Mouse (Mus musculus) frontal cortex, postnatal 10 days (tissue): ENCODE data around the gene Eif6.

Experiments
- DNase-seq, 2 experiments: peaks; one replicate each; pipeline ENCODE4 v3.0.0; 2022; ENCODE audit warnings: low spot score in 2 of 2, mixed read lengths in 1 of 2

The Eif6 gene

DNA sequence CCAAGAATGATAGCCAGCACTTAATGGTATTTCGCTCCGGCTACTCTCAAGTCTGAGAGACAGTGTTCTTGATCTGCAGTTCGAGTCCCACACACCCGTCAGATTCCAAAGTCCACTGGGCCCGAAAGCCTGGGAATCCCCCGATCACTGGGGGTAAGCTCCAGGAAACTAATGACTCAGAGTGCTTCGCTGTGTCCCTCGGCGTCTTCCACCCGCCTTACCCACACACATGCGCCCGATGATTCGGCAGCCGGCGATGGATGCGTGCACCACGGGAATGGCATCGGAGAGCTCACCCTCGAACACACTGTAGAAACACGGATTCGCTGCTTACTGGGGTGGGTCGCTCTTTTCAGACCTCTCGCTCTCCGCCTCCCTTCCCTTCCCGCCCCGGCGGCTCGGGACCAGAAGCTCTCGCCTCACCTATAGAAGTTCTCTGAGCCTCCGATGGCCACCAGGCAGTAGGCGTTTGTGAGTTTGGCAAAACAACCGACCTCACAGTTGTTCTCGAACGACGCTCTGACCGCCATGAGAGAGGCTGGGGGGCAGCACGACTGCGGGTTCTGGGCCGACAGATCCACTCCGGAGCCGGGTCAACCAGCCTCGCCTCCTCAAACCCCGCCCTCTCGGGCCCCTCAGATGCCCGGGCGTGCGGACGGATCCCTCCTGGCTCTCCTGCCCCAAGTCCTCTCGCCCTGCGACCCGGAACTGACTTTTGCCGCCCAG, 658 bp downstream of the Eif6 start:
- DNase-seq = no peak

DNA sequence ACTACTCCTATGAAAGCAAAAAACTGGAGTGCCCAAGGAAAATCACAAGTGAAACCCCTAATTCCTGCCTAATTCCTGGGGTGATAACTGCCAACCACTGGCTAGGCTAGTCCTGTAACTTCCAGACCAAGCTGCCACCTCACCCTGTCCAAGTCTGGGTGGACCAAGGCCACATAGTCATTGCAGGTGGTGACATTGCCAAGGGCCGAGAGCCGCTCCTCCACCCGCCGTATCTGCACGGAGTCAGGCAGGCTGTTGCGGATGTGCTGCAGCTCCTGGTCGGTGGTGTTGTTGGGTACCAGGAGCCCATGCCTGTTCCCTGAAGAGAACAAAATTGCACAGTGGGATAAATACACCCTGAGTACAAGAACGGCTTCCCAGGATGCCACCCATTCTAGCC, 3.0 kb downstream of the Eif6 start:
- no peak for DNase-seq

GRCm38 (mm10) chr2:155820779-155821178, 5.9 kb downstream of the Eif6 start:
- DNase-seq = no peak

DNA sequence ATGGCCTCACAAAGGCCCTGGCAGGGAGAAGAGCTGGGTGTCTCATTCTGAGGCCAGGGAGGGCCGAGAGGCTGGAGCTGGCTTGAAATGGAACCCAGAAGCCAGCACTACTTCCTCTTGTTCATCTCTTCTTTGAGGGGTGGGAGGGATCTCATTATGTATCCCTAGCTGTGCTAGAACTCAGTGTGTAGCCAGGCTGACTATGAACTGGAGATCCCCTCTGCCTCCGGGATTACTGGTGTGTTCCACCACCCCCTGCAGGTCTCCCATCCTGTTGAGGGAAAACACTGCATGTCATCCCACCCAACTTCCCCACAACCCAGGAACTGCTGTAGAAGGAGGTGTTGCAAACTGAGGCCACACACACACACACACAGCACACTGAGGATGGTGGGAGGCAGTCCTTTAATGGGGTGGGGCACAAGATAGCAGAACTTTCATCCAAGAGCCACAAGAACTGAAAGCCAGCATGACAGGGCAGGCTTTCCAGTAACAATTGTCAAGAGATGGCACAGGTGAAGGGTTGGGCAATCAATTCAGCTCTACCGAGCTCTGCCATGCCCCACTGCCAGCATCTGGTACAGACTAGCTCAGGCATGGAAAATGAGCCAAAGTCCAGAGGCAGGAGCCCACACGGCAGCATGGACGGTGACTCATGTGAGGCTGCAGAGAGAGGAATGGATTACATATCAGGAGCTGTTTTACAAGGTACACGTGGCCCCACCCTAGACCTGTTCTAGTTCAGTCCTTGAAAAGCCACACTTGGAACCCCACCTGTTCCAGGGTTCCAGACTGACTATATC, 7.1 kb downstream of the Eif6 start:
- DNase-seq = no peak

DNA sequence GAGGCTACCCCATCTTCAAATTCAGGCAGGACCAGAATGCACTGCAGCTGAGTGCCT, 7.5 kb downstream of the Eif6 start, which contains the start of gene BC029722:
TSS of gene BC029722 (minus strand) at position 35 of the 57 bp plus-strand sequence.
- DNase-seq = no peak

DNA sequence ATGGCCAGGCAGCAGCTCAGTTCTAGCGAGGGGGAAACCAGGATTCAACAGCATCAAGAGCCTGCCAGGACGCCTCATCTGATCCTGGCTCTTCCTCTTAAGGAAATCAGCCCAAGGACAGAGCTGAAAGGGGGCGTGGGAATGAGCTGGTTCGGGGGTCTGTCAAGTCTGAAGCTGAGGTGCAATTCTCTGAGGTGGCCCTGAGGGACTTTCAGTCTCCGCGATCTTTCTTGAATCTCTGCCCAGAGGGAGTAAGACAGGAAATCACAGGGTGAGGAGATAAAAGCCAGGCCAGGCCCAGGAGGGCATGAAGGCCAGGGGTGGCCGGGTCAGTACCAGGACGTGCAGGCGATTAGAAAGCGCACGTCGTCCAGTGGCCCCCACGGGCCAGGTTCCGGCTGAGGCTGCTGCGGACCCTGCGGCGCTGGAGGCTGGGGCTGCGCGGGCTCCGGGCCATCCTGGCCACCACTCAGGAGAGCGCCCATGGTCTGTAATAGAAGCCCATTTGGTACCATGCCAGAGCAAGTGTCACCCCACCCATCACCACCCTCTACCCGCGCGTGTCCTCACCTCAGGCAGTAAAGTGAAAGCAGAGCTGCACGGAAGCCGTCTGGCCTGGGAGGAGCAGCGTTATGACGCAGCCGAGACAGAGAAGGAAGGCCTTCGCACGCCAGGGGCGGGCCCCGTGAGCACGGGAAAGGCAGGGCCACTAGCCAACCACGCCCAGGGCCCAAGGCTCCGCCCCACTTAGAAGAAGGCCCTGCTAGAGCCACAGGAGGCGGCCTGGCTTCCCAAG, 7.9 kb downstream of the Eif6 start:
- peak; percentile 91 to 92 for DNase-seq

DNA sequence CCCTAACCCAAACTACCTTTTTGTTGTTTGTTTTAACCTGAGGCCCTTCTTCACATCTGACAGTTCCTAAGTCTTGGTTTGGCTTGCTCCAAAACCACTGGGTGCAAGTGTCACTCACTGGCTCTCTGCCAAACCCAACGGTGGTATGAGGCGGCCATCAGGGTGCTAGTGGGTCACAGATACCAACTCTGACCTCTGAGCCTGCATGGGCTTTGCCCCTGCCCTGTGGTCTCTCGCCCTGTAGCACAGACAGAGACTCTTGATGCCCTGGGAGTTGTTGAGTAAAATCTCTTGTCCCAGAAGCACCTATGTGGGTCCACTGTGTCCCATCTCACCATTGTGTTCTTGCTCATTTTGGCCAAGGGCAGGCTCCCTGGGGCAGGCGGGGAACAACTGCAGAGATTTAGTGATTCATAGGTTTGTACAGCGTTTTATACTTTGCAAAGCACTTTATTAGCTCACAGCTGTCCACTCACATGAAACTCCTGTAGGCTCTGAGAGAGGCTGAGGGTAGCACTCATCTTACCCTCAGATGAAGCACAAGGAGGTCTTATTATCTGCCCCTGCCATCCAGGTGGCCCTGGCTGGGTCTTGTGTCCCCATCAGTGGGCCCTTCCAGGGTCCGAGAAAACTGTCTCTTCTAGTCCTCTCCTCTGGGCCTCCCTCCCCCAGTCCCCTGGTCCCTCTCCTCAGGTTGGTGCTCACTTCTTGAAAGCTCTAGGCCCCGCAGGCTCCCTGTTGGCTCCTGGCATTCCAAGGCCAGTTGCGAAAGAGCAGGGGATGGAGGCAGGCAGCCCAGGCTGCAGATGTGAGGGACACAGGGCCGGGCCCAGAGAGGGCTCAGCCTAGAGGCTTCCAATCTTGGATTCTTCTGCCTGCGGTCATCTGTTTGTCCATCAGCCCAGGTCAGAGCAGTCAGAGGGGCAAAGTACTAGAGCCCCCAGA, 9.2 kb downstream of the Eif6 start:
- no peak for DNase-seq

GRCm38 (mm10) chr2:155816179-155816578, 10.5 kb downstream of the Eif6 start:
- no peak for DNase-seq

- DNase-seq = no peak
Observed at GRCm38 (mm10) chr2:155814829-155815228, 11.9 kb downstream of the Eif6 start.

DNA sequence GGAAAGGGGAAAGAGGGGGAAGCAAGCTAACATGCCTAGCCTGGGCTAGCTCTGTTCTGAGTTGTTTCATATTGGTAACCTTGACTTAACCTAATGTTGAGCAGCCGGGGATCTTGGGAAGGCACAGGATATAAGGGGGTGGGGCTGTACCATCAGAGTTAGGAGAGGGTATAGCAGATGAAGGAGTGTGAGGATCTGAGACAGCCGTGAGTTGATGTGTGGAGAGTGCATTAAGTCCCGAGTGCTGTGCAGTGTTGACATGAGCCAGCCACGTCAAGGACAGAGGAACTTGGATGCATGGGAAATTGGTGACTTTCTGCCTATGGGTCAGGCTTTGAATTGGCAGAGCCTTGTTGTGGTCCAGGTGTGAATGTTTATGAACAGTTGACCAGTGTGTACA, 14.1 kb downstream of the Eif6 start:
- DNase-seq = no peak

- DNase-seq = peak; percentile 63 to 66
Observed at GRCm38 (mm10) chr2:155811821-155812396, 14.8 kb downstream of the Eif6 start.

- no peak for DNase-seq
Observed at GRCm38 (mm10) chr2:155809620-155810019, 17.1 kb downstream of the Eif6 start.

- no peak for DNase-seq
Observed at GRCm38 (mm10) chr2:155807408-155807807, 19.3 kb downstream of the Eif6 start.

DNA sequence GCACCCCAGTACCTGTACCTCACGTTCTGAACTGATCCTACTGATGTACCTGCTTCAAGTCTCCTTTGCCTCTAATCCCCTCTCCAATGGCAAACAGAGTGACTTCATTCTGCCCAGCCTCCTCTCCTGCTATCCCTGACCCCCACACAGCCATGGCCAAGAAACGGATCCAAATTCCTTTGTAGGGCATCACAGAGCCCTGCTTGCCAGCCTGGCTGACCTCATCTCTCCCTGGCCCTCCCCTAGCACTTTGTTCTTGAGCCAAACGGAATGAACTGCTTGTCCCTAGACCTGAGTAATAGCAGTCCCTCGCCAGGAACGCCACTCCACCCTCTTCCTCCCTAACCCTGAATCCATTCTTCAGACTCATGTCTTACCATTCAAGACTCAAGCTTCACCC, 20.2 kb downstream of the Eif6 start:
- DNase-seq = no peak

DNA sequence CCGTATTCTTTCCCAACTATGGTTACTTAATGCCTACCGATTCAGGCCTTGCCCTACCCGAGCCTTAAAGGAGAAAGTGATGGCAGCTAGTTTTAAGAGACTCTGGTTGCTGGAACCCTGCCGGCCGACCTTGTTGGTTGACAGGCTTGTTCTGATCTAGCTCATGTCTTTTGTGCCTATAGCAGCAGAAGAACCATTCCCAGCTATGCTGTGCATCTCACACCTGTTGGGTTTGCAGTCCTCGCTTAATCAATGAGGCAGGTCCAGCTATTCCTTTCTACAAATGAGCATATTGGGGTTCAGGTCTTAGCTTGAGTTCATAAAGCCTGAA, 20.8 kb downstream of the Eif6 start:
- no peak for DNase-seq

DNA sequence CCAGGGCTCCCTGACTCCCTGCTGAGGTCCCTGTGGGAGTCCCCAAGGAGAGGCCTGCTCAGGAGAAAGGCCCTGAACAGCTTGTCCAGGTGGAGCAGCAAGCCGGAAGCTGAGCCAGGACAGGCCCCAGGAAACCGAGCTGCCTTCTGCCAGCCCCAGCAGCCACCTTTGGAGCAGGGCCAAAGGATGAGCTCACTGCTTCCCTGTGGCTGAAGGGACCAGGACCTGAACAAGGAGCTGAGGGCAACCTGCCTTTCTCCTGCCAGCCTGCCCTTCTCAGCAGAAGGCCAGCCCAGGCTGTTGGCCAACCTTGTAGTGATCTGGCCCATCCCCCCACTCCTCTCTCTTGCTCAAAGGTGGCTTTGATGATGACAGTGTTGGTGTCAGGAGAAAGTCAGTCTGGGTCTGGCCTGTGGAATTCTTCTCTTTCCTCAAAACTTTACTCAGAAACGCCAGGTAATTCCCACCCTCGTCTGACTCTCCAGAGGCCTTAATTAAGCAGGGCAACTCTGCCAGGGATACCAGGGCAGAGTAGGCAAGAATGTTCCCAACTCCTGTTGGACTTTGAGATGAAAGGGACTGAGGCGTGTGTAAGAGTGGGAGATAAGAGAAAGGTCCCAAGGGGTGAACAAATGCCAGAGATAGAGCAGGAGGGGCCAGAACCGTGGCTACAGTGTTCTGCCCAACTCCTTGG, 21.3 kb downstream of the Eif6 start:
- peak in 1 of 2 experiments; percentile 6 for DNase-seq

DNA sequence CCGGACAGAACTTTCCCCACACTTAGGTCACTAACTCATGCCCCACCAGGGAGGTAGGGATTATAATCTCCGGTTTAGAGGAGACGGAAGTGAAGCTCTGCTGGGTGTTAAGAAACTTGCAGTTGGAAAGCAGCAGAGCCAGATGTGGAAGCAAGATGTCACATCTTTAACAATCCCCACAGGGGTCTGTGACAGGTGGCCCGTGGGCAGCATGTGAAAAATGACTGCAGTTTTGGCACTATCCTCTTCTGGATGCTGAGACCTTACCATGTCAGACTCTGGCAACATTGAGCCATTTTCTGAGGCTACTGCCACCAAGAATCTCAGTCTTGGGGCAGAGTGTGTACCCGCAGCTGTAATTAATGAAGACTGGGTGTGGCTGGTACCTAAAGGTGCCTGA, 22.7 kb downstream of the Eif6 start:
- DNase-seq = no peak

DNA sequence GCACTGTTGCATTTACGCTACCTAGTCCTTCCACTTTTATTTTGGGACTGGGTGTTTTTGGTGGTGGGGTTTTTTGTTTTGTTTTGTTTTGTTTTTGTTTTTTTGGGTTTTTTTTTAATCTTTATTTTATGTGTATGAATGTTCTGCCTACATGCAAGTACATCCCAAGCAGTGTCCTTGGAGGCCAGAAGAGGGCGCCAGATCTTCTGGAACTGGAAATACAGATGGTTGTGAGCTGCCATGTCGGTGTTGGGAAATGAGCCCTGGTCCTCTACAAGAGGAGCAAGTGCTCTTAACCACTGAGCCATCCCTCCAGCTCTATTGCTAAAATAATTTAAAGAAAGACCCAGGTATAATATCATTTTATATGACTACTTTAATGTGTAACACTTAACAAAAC, 24.0 kb downstream of the Eif6 start:
- DNase-seq = no peak

DNA sequence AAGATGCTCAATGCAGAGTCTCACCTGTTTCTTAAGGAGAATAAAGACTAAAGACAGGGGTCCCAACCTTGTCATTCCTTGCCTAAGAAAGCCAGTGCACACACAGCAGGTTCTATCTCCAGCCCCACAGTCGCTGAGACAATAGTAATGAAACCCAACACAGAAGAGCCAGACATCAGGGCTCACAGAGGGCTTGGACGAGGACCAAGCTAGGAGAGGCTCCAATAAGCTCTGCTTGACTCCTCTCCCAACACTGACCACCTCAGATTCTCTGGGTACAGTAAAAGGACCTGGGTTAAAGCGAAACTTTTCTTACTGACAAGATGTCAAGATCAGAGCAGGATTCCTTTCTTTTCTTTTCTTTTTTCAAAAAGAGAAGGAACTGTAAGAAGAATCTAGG, 28.1 kb downstream of the Eif6 start:
- DNase-seq = no peak

GRCm38 (mm10) chr2:155794674-155795445, 31.9 kb downstream of the Eif6 start:
- no peak for DNase-seq
